Mouse (Mus musculus) heart, adult 2 months (tissue): ENCODE data around the gene Prr30. TPM values are rescaled to one million over a fixed set of nuclear protein-coding genes. Genes with fewer than 3 reads are reported as not detected.

Experiments used
- DNase-seq, 2 experiments: peaks; one replicate each; pipeline ENCODE4 v3.0.0; 2021
- H3K27ac ChIP-seq: fragments of 200-600 bp; 2 replicates; pipeline ENCODE4 v1.8.1; 2022
- H3K27me3 ChIP-seq: fragments of 200-500 bp; 2 replicates; pipeline ENCODE4 v1.6.1; 2012; ENCODE audit warnings: mild to moderate bottlenecking, low read length, inconsistent platforms, mixed read lengths; ENCODE audit not compliant: control insufficient read depth, insufficient read depth
- H3K36me3 ChIP-seq: fragments of 200-500 bp; 2 replicates; pipeline ENCODE4 v1.6.1; 2012; ENCODE audit warnings: low read length, inconsistent platforms; ENCODE audit not compliant: control insufficient read depth, insufficient read depth
- H3K4me1 ChIP-seq: fragments of 200-500 bp; 2 replicates; pipeline ENCODE4 v1.6.1; 2011; ENCODE audit warnings: low read length; ENCODE audit not compliant: control insufficient read depth, insufficient read depth
- H3K4me3 ChIP-seq: fragments of 200-600 bp; 2 replicates; pipeline ENCODE4 v1.8.1; 2022
- H3K79me2 ChIP-seq: fragments of 200-500 bp; replicated peaks from 2 replicates; pipeline ENCODE4 v1.6.1; 2012; ENCODE audit warnings: mild to moderate bottlenecking, inconsistent platforms, low read length, moderate library complexity, mixed read lengths; ENCODE audit not compliant: control insufficient read depth, insufficient read depth
- H3K9ac ChIP-seq: fragments of 200-500 bp; 2 replicates; pipeline ENCODE4 v1.6.1; 2012; ENCODE audit warnings: low read depth, mild to moderate bottlenecking, control low read depth, inconsistent platforms, low read length, mixed read lengths
- CTCF ChIP-seq: fragments of 200-600 bp; IDR thresholded peaks from 2 replicates; pipeline ENCODE4 v1.8.1; 2022; ENCODE audit warnings: antibody characterized with exemption, mild to moderate bottlenecking, moderate library complexity
- EP300 ChIP-seq: fragments of 200-500 bp; IDR thresholded peaks from 2 replicates; pipeline ENCODE4 v1.6.1; 2011; ENCODE audit warnings: low read depth, low read length, control low read depth; ENCODE audit not compliant: insufficient read depth
- POLR2A ChIP-seq: fragments of 200-500 bp; IDR thresholded peaks from 2 replicates; pipeline ENCODE4 v1.6.1; 2011; ENCODE audit warnings: mild to moderate bottlenecking, low read depth, low read length, control low read depth; ENCODE audit not compliant: insufficient read depth
- WGBS: fragments of 180-500 bp; shearing (Covaris S2); methylation state at CpG from one replicate; pipeline ENCODE4 v1.1.7; 2018; 5-methylcytosine and 5-hydroxymethylcytosine counted together
- intact Hi-C: fragments of 180-260 bp; cut with DNase I; formaldehyde crosslinking; loops from one replicate; pipeline ENCODE4 v1.15.1; 2025
- polyA plus RNA-seq: library from polyadenylated mRNA; depleted of rRNA; stranded (reverse); fragments of >200 nt; gene quantifications from 2 replicates; pipeline ENCODE4 v1.2.3, GENCODE M21; 2012
- total RNA-seq, 2 experiments: library from RNA; stranded (reverse); gene quantifications; 2 replicates each; pipeline ENCODE4 v1.2.3; 2021

Prr30 gene
- total and polyA plus RNA-seq, 3 experiments = 0.23 TPM; not detected in 2

- H3K36me3 ChIP-seq = no peaks in the 10 kb centered on the region
- WGBS = 59% methylated on average over 4 of the region's 4 CpGs
- no peak overlapping the region for H3K4me3 ChIP-seq
- DNase-seq = peak in 1 of 2 experiments; percentile 4
- no peaks in the 10 kb centered on the region for H3K4me1 ChIP-seq
- TF ChIP-seq EP300 = no peak
- no peak for TF ChIP-seq CTCF
- TF ChIP-seq POLR2A = no peak
- H3K27me3 ChIP-seq = no peaks in the 10 kb centered on the region
- no peak overlapping the region for H3K27ac ChIP-seq
- no peaks in the 10 kb centered on the region for H3K79me2 ChIP-seq
- intact Hi-C loops = loop anchor here (10.0 kb wide), 1 partner anchor 123 kb away; no protein-coding TSS in a partner anchor
- H3K9ac ChIP-seq = no peak overlapping the region
Measured at GRCm38 (mm10) chr14:101172258-101172657, 27.9 kb downstream of the Prr30 start.
